Mouse (Mus musculus) liver, adult 2 months (tissue): ENCODE results near the gene Mup6.
"Not testable (repeated sequence)": the region's sequence is repeated elsewhere in the genome, so short reads cannot be mapped to it uniquely, and the experiment has no call there.

Experiments used
- CTCF ChIP-seq: fragments of 200-500 bp; IDR thresholded peaks from 2 replicates; pipeline ENCODE4 v1.5.1; 2011; ENCODE audit warnings: low read depth, low read length, control low read depth
- POLR2A ChIP-seq: fragments of 200-500 bp; IDR thresholded peaks from 2 replicates; pipeline ENCODE4 v1.6.1; 2011; ENCODE audit warnings: low read length, control low read depth; ENCODE audit not compliant: insufficient read depth; ENCODE audit errors: extremely low read depth

GRCm38 (mm10) chr4:59997894-59998293, 33.8 kb downstream of the Mup6 start:
- not testable (repeated sequence) for TF ChIP-seq CTCF, POLR2A
